Mouse (Mus musculus) lung, postnatal 0 days (tissue): Measurements from ENCODE around the gene Tmem128. TPM values are rescaled to one million over a fixed set of nuclear protein-coding genes. Genes with fewer than 3 reads are reported as not detected.
A peak's percentile ranks its signal among the peaks of the same experiment; 100 is the strongest.

Experiments
- ATAC-seq: fragments of 200-750 bp; cut with Nextera tagmentation; 2 replicates; pipeline ENCODE4 v1.8.0; 2017; ENCODE audit warnings: moderate library complexity
- DNase-seq: peaks from one replicate; pipeline ENCODE4 v3.0.0-alpha.2; 2016; ENCODE audit warnings: low spot score
- H3K27ac ChIP-seq: fragments of 300-500 bp; sonication (generic); 2 replicates; pipeline ENCODE4 v1.5.1; 2014; ENCODE audit warnings: antibody characterized with exemption, mild to moderate bottlenecking, low read length, mixed read lengths
- H3K27me3 ChIP-seq: fragments of 300-500 bp; sonication (generic); replicated peaks from 2 replicates; pipeline ENCODE4 v1.6.1; 2014; ENCODE audit warnings: low read length, mixed read lengths; ENCODE audit not compliant: insufficient read depth
- H3K36me3 ChIP-seq: fragments of 300-500 bp; sonication (generic); 2 replicates; pipeline ENCODE4 v1.6.1; 2014; ENCODE audit warnings: low read length, mixed read lengths; ENCODE audit not compliant: insufficient read depth
- H3K4me1 ChIP-seq: fragments of 300-500 bp; sonication (generic); 2 replicates; pipeline ENCODE4 v1.6.1; 2014; ENCODE audit warnings: antibody characterized with exemption, low read depth, low read length, mixed read lengths; ENCODE audit not compliant: insufficient read depth
- H3K4me2 ChIP-seq: fragments of 300-500 bp; sonication (generic); replicated peaks from 2 replicates; pipeline ENCODE4 v1.6.1; 2014; ENCODE audit warnings: low read depth, mild to moderate bottlenecking, low read length, moderate library complexity, mixed read lengths
- H3K4me3 ChIP-seq: fragments of 300-500 bp; sonication (generic); 2 replicates; pipeline ENCODE4 v1.5.1; 2014; ENCODE audit warnings: low read depth, low read length
- H3K9ac ChIP-seq: fragments of 300-500 bp; sonication (generic); replicated peaks from 2 replicates; pipeline ENCODE4 v1.6.1; 2014; ENCODE audit warnings: low read depth, mild to moderate bottlenecking
- H3K9me3 ChIP-seq: fragments of 300-500 bp; sonication (generic); 2 replicates; pipeline ENCODE4 v1.6.1; 2016; ENCODE audit warnings: low read length, mixed read lengths
- CTCF ChIP-seq: IDR thresholded peaks from 2 replicates; pipeline ENCODE4 v1.5.1; 2016; ENCODE audit warnings: antibody characterized with exemption, mild to moderate bottlenecking
- EP300 ChIP-seq: IDR thresholded peaks from 2 replicates; pipeline ENCODE4 v1.6.1; 2016; ENCODE audit warnings: antibody characterized with exemption, mild to moderate bottlenecking, control low read depth
- WGBS: fragments of 180-500 bp; shearing (Covaris S2); extraction: QIAGEN DNeasy Blood & Tissue Kit; methylation state at CpG from one replicate; pipeline ENCODE4 v1.1.7; 2014; 5-methylcytosine and 5-hydroxymethylcytosine counted together
- polyA plus RNA-seq: library from polyadenylated mRNA; unstranded; fragments of >200 nt; fragmentation: Nextera tagmentation; extraction: Ambion mirVana; gene quantifications from 2 replicates; pipeline ENCODE4 v1.2.1, GENCODE M21; 2015

The Tmem128 gene
- polyA plus RNA-seq, 1 experiment from 2014 or later = 113 TPM

- no peak overlapping the region for H3K9ac ChIP-seq
- no peaks in the 10 kb centered on the region for H3K4me1 ChIP-seq
- no peaks in the 10 kb centered on the region for H3K9me3 ChIP-seq
- no peak for ATAC-seq
- H3K27me3 ChIP-seq = no peaks in the 10 kb centered on the region
- H3K36me3 ChIP-seq = no peaks in the 10 kb centered on the region
- H3K4me3 ChIP-seq = no peak overlapping the region
- 82% methylated on average over 3 of the region's 3 CpGs for WGBS
- no peak for DNase-seq
- TF ChIP-seq CTCF (no peak), EP300 (no peak)
- H3K27ac ChIP-seq = no peak overlapping the region
- H3K4me2 ChIP-seq = no peak overlapping the region
These were observed 28.5 kb downstream of the Tmem128 start for GRCm38 (mm10) chr5:38288476-38288875.

GRCm38 (mm10) chr5:38301761-38302411, 41.9 kb downstream of the Tmem128 start:
- H3K4me1 ChIP-seq = no peaks in the 10 kb centered on the region
- H3K4me2 ChIP-seq = no peak overlapping the region
- H3K4me3 ChIP-seq = no peak overlapping the region
- TF ChIP-seq CTCF (no peak), EP300 (no peak)
- DNase-seq (no peak), ATAC-seq (no peak)
- H3K9ac ChIP-seq = no peak overlapping the region
- H3K36me3 ChIP-seq = no peaks in the 10 kb centered on the region
- no peaks in the 10 kb centered on the region for H3K9me3 ChIP-seq
- no peaks in the 10 kb centered on the region for H3K27me3 ChIP-seq
- no peak overlapping the region for H3K27ac ChIP-seq
- WGBS = 86% methylated on average over 12 of the region's 12 CpGs

GRCm38 (mm10) chr5:38302651-38303050, 42.7 kb downstream of the Tmem128 start:
- Histone ChIP-seq H3K4me1 (no peaks in the 10 kb centered on the region), H3K9me3 (no peaks in the 10 kb centered on the region), H3K27ac (no peak overlapping the region), H3K4me2 (no peak overlapping the region), H3K9ac (no peak overlapping the region), H3K4me3 (no peak overlapping the region), H3K27me3 (no peaks in the 10 kb centered on the region), H3K36me3 (no peaks in the 10 kb centered on the region)
- no peak for DNase-seq
- no peak for ATAC-seq
- TF ChIP-seq CTCF (no peak), EP300 (no peak)
- WGBS = 43% methylated on average over 12 of the region's 12 CpGs

- H3K9ac ChIP-seq = no peak overlapping the region
- no peaks in the 10 kb centered on the region for H3K27me3 ChIP-seq
- TF ChIP-seq EP300 = no peak
- no peak for TF ChIP-seq CTCF
- WGBS = 62% methylated on average over 2 of the region's 2 CpGs
- no peaks in the 10 kb centered on the region for H3K4me1 ChIP-seq
- H3K9me3 ChIP-seq = no peaks in the 10 kb centered on the region
- no peak overlapping the region for H3K4me2 ChIP-seq
- no peak for ATAC-seq
- DNase-seq = no peak
- H3K36me3 ChIP-seq = no peaks in the 10 kb centered on the region
- no peak overlapping the region for H3K27ac ChIP-seq
- H3K4me3 ChIP-seq = no peak overlapping the region
These were observed 45.3 kb downstream of the Tmem128 start for GRCm38 (mm10) chr5:38305241-38305640.

- Histone ChIP-seq H3K9me3 (no peaks in the 10 kb centered on the region), H3K9ac (no peak overlapping the region), H3K27me3 (no peaks in the 10 kb centered on the region), H3K36me3 (no peaks in the 10 kb centered on the region), H3K4me1 (no peaks in the 10 kb centered on the region), H3K4me2 (peak overlapping the region; percentile 58), H3K27ac (no peak overlapping the region), H3K4me3 (peak overlapping the region; percentile 31; the same call in 1 of the 2 replicates)
- TF ChIP-seq CTCF (peak; percentile 96), EP300 (no peak)
- peak; percentile 89 for DNase-seq
- 9% methylated on average over 26 of the region's 26 CpGs for WGBS
- ATAC-seq = peak; percentile 82
These were observed 47.5 kb downstream of the Tmem128 start for GRCm38 (mm10) chr5:38307255-38308101.

GRCm38 (mm10) chr5:38308873-38309272, 48.9 kb downstream of the Tmem128 start:
- 42% methylated on average over 5 of the region's 5 CpGs for WGBS
- DNase-seq (peak; percentile 43), ATAC-seq (peak; percentile 54; the same call in 1 of the 2 replicates)
- no peak overlapping the region for H3K9ac ChIP-seq
- TF ChIP-seq CTCF (peak; percentile 71), EP300 (no peak)
- H3K4me2 ChIP-seq = no peak overlapping the region
- no peak overlapping the region for H3K4me3 ChIP-seq
- H3K4me1 ChIP-seq = no peaks in the 10 kb centered on the region
- no peaks in the 10 kb centered on the region for H3K9me3 ChIP-seq
- no peaks in the 10 kb centered on the region for H3K27me3 ChIP-seq
- H3K27ac ChIP-seq = no peak overlapping the region
- no peaks in the 10 kb centered on the region for H3K36me3 ChIP-seq
